Mouse (Mus musculus) adrenal gland, postnatal 10 days (tissue): ENCODE results near the gene Loxl1. TPM values are rescaled to one million over a fixed set of nuclear protein-coding genes. Genes with fewer than 3 reads are reported as not detected.
"Not testable (repeated sequence)": the region's sequence is repeated elsewhere in the genome, so short reads cannot be mapped to it uniquely, and the experiment has no call there.

Experiments used
- DNase-seq: peaks from one replicate; pipeline ENCODE4 v3.0.0; 2021; ENCODE audit warnings: mixed read lengths
- total RNA-seq, 2 experiments: library from RNA; stranded (reverse); gene quantifications; 2 replicates each; pipeline ENCODE4 v1.2.3; 2021

Gene Loxl1
- total RNA-seq, 2 experiments from 2014 or later = 49.1 to 49.2 TPM

DNA sequence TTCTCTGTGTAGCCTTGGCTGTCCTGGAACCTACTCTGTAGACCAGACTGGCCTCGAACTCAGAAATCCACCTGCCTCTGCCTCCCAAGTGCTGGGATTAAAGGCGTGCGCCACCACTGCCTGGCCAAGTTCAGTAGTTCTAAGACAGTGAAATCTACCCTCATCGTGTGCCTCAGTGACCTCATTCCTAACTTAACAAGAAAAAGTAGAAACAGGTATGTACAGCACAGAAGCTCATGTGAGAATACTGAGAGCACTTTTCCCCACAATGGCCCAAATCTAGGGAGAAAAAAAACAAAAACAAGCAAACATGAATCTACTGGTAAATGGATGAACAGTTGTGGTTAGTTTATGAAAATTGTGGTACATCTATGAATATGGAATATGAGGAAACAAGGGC, 34.7 kb downstream of the Loxl1 start:
- no peak for DNase-seq

DNA sequence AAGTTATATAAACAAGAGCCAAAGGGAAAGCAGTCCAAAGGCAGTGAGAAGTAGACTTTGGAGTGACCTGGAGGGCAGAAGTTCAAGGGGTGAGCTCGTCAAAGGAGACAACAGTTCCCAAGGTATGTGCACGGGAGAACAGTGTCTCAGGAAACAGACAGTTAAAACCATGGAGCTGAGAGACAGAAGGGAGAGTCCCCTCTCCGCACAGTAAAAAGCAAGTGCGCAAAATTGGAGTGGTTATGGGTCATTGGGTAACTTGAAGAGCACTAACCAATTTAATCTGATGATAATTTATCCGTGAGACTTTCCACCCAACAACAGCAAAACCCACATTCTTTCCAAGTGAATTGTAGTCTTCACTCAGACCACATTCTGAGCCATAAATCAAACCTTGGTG, 36.6 kb downstream of the Loxl1 start:
- DNase-seq = no peak

DNA sequence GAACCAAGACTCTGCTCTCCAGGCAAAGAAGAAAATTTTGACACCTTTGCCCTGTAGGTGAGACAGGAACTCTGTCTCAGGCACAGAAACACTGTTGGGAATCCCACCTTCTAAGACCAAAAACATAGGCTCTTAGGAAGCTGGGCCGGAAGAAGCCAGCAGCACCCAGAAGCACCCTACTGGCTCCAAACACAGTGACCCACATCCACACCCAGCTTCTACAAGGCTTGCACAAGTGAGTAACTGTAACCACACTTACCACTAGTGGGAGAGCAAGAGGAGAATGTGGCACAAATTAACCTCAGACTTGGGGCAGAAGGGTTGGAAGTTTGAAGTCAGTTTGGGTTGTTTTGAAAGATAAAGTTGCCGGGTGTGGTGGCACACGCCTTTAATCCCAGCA, 37.2 kb downstream of the Loxl1 start:
- no peak for DNase-seq

DNA sequence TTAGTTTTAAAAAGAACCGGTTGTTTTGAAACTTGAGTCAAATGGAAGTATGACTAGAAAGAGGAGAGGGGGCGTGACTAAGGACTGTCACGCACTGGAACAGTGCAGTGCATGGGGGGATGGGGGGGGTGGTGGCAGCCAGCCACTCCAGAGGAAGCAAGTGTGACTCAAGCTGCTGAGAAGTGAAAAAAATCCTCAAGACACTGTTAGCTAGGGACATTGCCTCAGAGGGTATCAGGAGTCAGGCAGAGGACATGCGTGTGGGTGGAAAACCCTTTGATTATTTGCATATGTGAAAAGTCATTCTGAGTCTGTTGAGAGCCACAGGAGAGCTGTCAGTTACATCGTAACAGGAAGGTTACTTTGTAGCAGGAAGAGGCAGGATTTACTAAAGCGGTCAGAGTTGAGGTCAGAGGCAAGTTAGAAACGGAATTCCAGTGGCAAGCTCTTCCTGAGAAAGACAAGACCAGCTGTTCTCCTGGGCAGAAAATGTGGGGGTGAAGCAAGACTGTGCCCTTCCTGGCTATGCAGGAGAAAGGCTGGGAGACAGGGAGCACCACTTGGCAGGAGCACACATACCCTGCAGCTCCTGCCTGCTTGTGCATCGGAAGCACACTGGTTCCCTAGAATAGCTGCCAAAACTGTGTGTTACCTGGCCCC, 37.7 kb downstream of the Loxl1 start:
- peak; percentile 72 for DNase-seq

DNA sequence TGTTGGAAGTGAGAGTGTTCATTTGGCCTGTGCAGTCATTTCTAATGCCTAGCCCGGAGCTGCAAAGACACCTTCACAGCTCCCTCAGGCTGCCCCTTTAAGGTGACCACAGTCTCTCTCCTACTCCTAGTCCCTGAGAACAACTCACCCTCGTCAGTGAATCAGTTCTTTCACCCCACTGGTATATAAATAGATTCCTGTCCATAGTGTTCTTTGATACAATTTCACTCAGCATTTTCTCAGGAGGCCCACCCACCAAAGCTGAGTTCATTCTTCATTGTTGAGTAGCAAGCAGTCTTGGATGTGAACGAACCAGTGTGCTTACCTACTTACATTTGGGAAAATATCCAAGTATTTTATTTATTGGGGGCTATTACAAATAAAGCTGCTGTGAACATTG, 38.4 kb downstream of the Loxl1 start:
- DNase-seq = no peak

DNA sequence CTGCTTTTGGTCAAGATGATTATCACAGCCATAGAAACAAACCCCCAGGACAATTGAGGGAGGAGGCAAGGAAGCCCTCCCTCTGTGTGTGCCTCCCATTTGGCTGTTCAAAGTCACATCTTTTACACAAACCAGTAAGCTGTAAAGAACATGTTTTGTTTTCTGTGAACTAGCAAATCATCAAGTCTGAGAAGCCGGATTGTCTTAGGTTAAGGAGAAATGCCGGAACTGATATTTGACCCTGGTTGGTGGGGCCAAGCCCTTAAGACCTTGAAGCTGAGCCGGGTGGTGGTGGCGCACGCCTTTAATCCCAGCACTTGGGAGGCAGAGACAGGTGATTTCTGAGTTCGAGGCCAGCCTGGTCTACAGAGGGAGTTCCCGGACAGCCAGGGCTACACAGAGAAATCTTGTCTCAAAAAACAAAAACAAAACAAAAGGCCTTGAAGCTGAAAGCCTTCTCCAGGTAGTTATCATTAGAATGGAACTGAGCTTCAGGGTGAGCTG, 38.8 kb downstream of the Loxl1 start:
- no peak for DNase-seq

DNA sequence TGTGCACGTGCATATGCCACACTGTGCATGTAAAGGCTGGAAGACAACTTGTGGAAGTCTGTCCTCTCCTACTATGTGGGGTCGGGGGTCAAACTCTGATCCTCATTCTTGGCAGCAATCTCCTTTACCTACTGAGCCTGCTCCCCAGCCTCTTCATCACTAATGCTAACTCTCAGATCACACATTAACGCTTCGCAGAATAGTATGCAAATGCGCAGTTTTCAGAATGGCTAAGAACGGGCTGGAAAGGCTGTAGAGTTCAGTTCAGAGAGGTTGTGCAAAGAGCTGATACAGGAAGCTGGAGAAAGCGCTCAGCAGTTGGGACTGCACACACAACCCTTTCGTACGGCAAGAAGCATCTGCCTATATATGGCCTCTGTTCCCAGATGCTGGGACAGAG, 40.1 kb downstream of the Loxl1 start:
- DNase-seq = no peak

DNA sequence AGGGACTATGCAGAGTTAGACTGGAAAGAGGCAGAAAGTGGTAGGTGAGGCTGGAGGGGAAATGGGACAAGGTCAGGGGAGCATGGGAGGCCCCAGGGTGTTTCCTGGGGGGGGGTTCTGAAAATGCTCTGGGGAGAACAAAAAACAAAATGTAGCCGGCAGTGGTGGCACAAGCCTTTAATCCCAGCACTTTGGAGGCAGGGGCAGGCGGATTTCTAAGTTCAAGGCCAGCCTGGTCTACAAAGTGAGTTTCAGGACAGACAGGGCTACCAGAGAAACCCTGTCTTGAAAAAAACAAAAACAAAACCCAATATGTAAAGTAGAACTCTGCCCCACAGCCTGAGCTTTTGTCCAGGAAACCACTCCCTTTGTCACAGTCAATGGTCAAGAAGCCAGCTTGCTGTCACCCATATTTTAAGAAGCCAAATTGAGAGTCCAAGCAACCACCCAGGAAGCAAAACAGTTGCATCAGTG, 40.9 kb downstream of the Loxl1 start:
- DNase-seq = no peak

DNA sequence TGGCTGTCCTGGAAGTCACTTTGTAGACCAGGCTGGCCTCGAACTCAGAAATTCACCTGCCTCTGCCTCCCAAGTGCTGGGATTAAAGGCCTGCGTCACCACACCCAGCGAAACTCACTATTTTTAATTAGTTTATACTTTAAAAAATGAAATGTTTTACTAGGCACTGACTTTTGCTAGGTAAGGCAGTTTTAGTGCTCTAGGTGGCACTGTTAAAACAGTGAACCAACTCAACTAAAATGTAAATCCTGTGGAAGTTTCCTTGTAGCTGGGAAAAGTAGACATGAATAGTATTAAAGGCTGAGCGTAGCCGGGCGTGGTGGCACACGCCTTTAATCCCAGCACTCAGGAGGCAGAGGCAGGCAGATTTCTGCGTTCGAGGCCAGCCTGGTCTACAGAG, 41.4 kb downstream of the Loxl1 start:
- DNase-seq = not testable (repeated sequence)

DNA sequence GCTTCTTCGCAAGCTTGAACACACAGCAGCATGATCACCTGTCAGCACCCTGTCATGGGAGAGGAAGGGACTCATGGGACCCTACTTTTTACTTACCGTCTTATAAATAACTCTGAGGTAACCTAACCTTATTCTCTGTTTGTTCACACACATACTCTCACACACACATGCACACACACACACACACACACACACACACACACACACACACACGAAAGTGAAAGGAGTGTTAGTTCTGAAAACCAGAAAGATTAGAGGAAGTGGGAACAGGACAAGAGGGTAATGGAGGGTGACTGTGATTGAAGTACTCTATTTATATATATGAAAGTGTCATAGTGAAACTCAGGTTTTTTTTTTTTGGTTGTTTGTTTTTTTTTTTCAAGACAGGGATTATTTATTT, 41.9 kb downstream of the Loxl1 start:
- DNase-seq = no peak

DNA sequence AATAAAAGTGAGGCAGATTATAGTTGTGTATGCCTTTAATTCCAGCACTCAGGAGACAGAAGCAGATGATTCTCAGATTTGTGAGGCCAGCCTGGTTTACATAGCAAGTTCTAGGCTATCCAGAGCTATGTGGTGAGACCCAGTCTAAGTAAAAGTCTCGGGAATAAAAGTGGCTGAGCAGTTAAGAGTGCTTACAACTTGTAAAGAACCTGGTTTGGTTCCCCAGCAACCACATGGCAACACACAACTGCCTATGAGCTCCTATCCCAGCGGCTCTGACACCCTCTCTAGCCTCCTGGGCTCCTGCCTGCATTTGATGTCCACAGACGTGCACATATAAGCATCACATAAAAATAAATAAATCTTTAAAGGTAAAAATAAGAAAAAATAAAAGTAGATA, 42.9 kb downstream of the Loxl1 start:
- no peak for DNase-seq

DNA sequence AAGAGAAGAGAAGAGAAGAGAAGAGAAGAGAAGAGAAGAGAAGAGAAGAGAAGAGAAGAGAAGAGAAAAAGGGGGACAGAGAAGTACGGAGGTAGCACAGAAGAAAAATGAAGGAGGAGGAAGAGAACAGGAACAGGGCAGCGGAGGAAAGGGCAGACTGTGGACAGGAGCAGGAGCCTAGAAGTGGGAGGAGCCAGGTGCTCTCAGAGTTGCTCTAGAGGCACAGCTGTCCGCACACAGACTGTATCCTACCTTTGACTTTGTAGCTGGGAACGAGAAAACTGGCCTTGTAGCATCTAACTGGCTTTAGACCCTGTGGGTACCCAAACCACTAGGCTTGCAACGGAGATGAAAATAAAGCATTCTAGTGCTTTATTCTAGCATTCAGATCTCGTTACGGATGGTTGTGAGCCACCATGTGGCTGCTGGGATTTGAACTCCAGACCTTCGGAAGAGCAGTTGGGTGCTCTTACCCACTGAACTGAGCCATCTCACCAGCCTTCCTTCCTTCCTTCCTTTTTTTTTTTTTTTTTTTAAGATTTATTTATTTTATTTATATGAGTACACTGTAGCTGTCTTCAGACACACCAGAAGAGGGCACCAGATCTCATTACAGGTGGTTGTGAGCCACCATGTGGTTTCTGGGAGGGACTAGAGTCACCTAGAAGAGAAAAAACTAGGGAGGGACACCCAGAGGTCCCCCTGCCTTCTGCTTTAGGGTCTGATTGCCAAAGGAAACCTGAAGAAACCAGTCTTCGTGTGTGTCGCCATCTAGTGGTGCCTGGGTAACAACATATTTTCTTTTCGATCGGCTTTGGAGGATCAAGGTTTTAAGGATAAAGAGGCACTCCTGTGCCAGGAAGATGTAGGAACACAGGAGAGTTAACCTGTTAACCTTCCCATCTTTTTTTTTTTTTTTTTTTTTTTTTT, 44.3 kb downstream of the Loxl1 start:
- peak; percentile 75 for DNase-seq

DNA sequence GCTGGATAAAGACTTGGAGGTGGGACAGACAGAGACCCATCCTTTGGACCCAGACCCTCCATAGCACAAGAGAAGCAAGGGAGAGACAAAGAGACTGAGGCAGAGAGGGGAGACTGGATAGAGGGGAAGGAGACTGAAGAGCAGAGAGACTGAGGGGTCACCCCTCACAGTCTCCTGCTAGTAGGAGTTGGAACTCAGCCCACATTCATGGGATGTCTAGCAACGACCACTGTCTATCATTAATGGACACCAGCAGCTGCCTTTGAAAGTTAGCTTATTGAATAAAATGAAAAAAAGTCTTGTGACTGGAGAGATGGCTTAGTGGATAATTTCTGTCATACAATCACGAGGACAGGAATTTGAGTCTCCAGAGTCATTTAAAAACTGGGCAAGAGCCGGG, 45.9 kb downstream of the Loxl1 start:
- DNase-seq = no peak

DNA sequence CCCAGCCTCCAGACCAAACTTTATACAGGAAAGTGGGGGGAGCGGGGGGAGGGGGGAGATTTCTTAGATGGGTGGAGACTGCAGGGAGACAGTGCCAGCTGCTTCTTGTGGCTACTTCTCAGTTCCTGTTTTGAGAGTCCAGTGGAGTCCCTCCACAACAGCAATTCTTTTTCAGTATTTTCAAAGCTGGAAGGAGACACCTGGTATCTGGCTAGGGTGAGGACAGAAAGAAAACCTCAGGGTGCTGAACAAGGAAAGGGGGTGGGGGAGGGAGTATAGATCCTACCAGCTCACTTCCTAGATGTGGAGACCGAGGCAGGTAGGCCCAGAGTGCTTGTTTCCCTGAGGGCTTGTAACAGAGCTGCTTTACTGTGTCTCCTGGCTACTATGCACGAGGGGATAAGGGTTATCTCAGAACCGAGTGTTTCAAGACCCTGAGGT, 46.4 kb downstream of the Loxl1 start:
- DNase-seq = no peak

DNA sequence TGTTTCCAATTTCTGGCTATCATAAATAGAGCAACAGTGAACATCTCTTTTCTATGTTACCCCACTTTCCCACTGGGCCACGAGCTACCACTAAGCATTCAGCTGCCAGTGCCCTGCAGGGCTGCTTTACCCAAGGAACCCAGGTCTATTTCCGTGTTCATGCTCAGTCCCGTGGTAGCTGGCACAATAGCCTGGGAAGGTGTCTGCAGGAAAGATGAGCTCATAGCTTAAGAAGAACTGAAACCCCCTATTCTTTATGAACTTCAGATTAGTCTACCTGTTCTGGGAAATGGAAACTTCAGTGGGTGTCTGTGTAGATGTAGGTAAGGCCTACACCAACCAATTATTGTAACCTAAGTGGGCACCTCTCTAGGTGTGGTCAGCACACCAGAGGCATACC, 47.6 kb downstream of the Loxl1 start:
- DNase-seq = no peak

DNA sequence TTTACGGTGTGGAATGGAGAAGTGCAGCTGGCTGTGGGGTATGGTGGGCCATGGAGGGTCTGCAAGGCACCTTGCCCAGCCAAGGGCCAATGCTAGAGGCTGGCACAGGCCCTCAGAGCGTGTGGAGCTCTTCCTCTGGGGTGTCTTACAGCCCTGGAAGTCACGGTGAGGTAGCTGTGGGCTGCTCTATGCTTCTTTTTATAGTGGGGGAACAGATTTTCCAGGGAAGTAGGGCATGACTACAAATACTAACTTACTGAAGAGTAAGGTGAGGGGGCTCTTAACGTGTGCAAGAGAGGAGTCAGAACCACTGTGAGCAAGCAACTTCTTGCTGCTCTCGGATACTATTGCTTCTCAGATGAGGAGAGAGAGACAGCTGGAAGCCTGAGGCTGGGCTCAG, 50.5 kb downstream of the Loxl1 start:
- DNase-seq = no peak

DNA sequence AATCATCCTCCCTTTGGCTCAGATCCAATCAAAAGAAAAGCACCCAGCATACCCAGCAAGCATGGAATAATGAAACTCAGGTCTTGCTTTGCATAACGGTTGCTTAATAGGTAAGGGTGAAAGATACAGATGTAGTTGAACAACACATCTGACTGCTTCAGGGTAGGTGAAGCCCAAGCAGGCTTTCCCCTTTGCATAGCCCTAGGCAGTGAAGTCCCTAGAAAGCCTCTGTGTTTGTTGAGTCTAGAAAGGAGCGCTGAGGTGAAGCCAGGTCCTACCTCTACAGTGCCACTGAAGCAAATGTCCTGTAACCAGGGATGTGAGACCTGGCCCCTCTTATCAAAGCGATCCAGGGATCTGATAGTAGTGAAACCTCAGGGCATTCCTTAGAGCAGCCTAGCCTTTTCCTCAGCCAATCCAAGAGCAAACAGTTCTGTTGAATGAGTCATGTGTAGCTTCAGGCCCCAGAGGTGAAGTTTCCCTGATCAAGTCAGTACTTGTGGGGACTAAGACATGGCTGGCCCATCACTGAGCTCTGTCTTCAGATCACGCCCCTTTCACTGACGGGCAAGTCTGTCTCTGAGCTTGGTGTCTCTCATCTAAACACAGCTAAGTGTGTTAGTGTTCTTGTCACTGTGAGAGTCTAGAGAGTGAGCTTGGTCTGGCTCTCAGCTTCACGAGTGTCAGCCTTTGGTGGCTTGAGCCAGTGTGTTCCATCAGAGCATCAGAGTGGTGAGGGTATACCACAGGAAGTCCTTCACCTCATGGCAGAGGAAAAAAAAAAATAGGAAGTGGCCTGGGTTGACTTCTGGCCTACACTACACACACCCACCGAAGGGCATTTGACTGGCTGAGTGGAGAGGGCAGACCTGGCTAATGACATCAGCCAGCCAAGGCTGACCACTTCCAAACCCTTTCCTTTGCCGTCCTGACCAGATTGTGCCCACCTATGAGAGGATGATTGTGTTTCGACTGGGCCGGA, 57.0 kb downstream of the Loxl1 start:
- no peak for DNase-seq

DNA sequence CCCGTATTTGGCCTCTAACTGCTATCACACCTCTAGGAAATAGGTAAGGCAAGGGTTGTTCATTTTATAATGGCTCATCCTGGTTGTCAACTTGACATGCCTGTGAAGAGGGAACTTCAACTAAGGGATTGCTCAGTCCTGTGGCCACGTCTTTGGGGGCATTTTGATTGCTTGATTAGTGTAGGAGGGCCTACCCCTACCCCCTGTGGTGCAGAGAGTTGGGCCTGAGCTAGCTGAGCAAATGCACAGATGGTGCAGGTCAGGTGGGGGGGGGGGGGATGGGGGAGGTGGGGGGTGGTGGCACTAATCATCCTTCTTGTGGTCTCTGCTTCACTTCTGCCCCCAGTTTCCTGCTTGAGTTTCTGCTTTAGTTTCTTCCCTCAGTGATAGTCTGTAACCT, 57.9 kb downstream of the Loxl1 start:
- no peak for DNase-seq

DNA sequence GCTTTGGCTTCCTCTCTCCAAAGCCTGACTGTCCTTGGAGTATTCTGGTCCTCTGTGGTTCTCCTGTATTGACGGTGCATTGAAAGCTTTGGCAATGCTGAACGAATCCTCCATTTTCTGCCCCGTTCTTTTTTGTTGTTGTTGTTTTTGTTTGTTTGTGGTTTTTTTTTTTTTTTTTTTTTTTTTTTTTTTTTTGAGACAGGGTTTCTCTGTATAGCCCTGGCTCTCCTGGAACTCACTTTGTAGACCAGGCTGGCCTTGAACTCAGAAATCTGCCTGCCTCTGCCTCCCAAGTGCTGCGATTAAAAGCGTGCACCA, 59.2 kb downstream of the Loxl1 start:
- not testable (repeated sequence) for DNase-seq

DNA sequence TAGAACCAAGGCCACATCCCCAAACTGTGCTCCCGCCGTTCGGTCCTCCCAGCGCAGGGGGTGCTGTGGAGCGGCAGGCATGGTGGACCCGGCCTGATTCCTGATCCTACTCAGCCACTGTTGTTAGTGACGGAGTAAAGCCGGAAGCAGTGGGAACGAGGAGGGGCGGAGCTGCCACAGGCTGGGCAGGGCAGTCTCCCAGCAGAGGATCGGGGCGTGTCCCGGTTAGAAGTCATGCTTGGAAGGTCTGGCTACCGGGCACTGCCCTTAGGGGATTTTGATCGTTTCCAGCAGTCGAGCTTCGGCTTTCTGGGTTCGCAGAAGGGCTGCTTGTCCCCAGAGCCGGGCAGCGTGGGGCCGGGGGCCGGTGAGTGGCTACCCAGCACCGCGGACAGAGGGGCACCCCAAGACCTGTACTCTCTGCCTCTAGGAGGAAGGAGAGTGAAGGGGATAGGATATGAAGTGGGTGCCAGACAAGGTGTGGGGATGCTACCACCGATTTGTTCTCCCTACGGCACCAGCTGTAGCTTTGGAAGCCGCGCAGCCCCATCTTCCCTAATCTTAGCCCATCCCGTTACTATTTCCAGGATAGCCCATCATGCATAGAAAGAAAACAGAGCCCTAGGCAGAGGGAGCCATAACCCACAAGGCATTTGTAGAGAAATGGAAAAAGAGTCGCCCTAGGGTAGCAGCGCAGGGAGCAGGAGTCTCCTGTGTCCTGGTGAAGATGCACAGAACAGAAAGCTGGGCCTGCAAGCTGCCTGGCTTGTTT, 59.8 kb downstream of the Loxl1 start, which contains the start of gene Stoml1:
TSS of gene Stoml1 (plus strand) at position 132 of the 772 bp plus-strand sequence.
- peak; percentile 97 for DNase-seq

DNA sequence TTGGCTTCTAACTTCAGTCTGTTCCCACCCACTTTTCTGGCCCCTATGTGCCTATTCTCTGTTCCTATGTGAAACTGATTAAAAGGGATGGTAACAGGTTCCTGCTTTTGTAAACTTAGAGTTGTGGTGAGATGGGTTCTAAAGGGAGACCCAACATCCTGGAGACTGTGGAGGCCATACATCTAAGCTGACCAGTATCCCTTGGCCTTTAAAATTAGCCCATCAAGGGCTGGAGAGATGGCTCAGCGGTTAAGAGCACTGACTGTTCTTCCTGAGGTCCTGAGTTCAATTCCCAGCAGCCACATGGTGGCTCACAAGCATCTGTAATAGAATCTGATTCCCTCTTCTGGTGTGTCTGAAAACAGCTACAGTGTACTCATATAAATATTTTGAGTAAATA, 62.3 kb downstream of the Loxl1 start:
- not testable (repeated sequence) for DNase-seq
